Mouse (Mus musculus) limb, embryonic 14.5 days (tissue): ENCODE results near the gene Lyrm4. TPM values are rescaled to one million over a fixed set of nuclear protein-coding genes. Genes with fewer than 3 reads are reported as not detected.

ENCODE experiments used
- ATAC-seq: fragments of 200-750 bp; cut with Nextera tagmentation; 2 replicates; pipeline ENCODE4 v1.8.0; 2017; ENCODE audit warnings: low read depth, moderate number of reproducible peaks, moderate TSS enrichment; ENCODE audit not compliant: low FRiP score
- DNase-seq: peaks from one replicate; pipeline ENCODE4 v3.0.0-alpha.2; 2015; ENCODE audit warnings: low spot score
- H3K27ac ChIP-seq: fragments of 300-500 bp; sonication (generic); replicated peaks from 2 replicates; pipeline ENCODE4 v1.5.1; 2014; ENCODE audit warnings: low read depth, mild to moderate bottlenecking, low read length, moderate library complexity, mixed read lengths
- H3K27me3 ChIP-seq: fragments of 300-500 bp; sonication (generic); 2 replicates; pipeline ENCODE4 v1.6.1; 2014; ENCODE audit warnings: low read length, mixed read lengths; ENCODE audit not compliant: control insufficient read depth, insufficient read depth
- H3K36me3 ChIP-seq: fragments of 300-500 bp; sonication (generic); 2 replicates; pipeline ENCODE4 v1.6.1; 2014; ENCODE audit warnings: mild to moderate bottlenecking, low read length, moderate library complexity, mixed read lengths; ENCODE audit not compliant: control insufficient read depth, insufficient read depth
- H3K4me1 ChIP-seq: fragments of 300-500 bp; sonication (generic); 2 replicates; pipeline ENCODE4 v1.6.1; 2014; ENCODE audit warnings: antibody characterized with exemption, low read length, mixed read lengths; ENCODE audit not compliant: control insufficient read depth, insufficient read depth
- H3K4me2 ChIP-seq: fragments of 300-500 bp; sonication (generic); replicated peaks from 2 replicates; pipeline ENCODE4 v1.6.1; 2014; ENCODE audit warnings: low read depth, mild to moderate bottlenecking, low read length, moderate library complexity; ENCODE audit not compliant: severe bottlenecking
- H3K4me3 ChIP-seq: fragments of 300-500 bp; sonication (generic); replicated peaks from 2 replicates; pipeline ENCODE4 v1.5.1; 2014; ENCODE audit warnings: low read length
- H3K9ac ChIP-seq: fragments of 300-500 bp; sonication (generic); 2 replicates; pipeline ENCODE4 v1.6.1; 2014; ENCODE audit warnings: mild to moderate bottlenecking, low read depth, low read length, moderate library complexity; ENCODE audit not compliant: severe bottlenecking
- H3K9me3 ChIP-seq: fragments of 300-500 bp; sonication (generic); 2 replicates; pipeline ENCODE4 v1.6.1; 2016; ENCODE audit warnings: low read length; ENCODE audit not compliant: control insufficient read depth
- POLR2A ChIP-seq: fragments of 200-500 bp; IDR thresholded peaks from 2 replicates; pipeline ENCODE4 v1.8.0; 2012; ENCODE audit warnings: inconsistent platforms, mild to moderate bottlenecking, moderate library complexity, borderline replicate concordance; ENCODE audit not compliant: insufficient read depth, insufficient read length; ENCODE audit errors: extremely low read depth
- WGBS: fragments of 180-500 bp; shearing (Covaris S2); extraction: QIAGEN DNeasy Blood & Tissue Kit; methylation state at CpG from one replicate; pipeline ENCODE4 v1.1.7; 2014; 5-methylcytosine and 5-hydroxymethylcytosine counted together
- polyA plus RNA-seq, 2 experiments: library from polyadenylated mRNA; depleted of rRNA in 1 of 2; stranded (reverse) in 1 of 2; unstranded in 1 of 2; fragments of >200 nt; fragmentation: Nextera tagmentation in 1 of 2; extraction: Ambion mirVana in 1 of 2; gene quantifications; 2 replicates each; pipeline versions ENCODE4 v1.2.1 to v1.2.3; 2012 to 2014

Gene Lyrm4
- polyA plus RNA-seq, 2 experiments = 8.9 to 27.4 TPM

DNA sequence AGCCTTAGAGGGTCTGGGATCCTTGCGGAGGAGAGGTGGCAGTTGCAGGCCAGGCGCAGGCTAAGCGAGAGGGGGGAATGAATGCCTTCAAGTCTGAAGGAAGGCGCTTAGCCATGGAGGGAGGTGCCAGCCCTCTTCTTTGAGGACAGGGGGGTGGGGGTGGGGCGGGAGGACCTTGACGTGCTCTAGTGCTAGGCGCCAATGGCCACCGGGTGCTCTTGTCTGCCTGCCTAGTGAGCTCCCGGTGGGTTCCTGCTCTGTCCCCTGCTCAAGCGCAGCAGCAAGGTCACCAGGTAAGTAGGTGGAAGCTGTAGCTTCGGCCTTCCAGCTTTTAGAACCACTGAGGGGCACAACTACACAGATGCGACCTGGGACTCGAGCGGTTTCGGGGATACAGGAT lies 149.6 kb downstream of the Lyrm4 start:
- Histone ChIP-seq H3K27me3 (0 out of 2 replicates have a peak, but pooled peaks cover 11% of the 10 kb centered on the region), H3K27ac (no peak overlapping the region), H3K4me2 (peak overlapping the region; percentile 99), H3K9ac (peak overlapping the region; percentile 62), H3K4me3 (peak overlapping the region; percentile 57), H3K36me3 (no peaks in the 10 kb centered on the region), H3K4me1 (0 out of 2 replicates have a peak, but pooled peaks cover 4% of the 10 kb centered on the region), H3K9me3 (no peaks in the 10 kb centered on the region)
- ATAC-seq (no peak), DNase-seq (no peak)
- no peak for TF ChIP-seq POLR2A
- 5% methylated on average over 14 of the region's 15 CpGs for whole genome bisulfite sequencing

DNA sequence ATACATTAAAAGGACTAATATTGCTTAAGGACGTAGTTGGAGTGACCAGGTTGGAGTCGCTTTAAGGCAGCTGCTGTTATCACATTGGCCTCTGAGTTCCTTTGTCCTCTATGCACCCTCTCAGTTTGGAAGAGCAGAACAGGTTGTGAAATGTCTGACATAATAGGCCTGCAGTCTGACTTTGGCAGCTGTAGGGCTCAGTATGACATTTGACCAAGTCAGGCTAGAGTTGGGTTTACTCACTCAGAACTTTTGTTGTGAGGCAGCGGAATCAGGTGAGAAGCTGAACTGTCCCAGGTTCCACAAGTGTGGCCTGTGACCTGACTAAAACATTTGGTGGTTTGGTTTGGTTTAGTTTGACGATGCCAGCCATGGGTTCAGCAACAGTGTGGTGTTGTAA lies 153.7 kb downstream of the Lyrm4 start:
- Histone ChIP-seq H3K4me1 (0 out of 2 replicates have a peak, but pooled peaks cover 4% of the 10 kb centered on the region), H3K9me3 (no peaks in the 10 kb centered on the region), H3K27ac (no peak overlapping the region), H3K4me3 (no peak overlapping the region), H3K27me3 (0 out of 2 replicates have a peak, but pooled peaks cover 7% of the 10 kb centered on the region), H3K4me2 (no peak overlapping the region), H3K9ac (no peak overlapping the region), H3K36me3 (no peaks in the 10 kb centered on the region)
- 90% methylated on average over 4 of the region's 4 CpGs for WGBS
- TF ChIP-seq POLR2A = no peak
- ATAC-seq = no peak
- no peak for DNase-seq

GRCm38 (mm10) chr13:35959391-35960067 lies 157.8 kb downstream of the Lyrm4 start:
- no peak for TF ChIP-seq POLR2A
- H3K27ac ChIP-seq = no peak overlapping the region
- ATAC-seq (no peak), DNase-seq (no peak)
- no peak overlapping the region for H3K9ac ChIP-seq
- no peaks in the 10 kb centered on the region for H3K36me3 ChIP-seq
- 58% methylated on average over 12 of the region's 12 CpGs for WGBS
- no peaks in the 10 kb centered on the region for H3K4me1 ChIP-seq
- H3K4me3 ChIP-seq = no peak overlapping the region
- no peaks in the 10 kb centered on the region for H3K27me3 ChIP-seq
- H3K9me3 ChIP-seq = no peaks in the 10 kb centered on the region
- H3K4me2 ChIP-seq = no peak overlapping the region

- ATAC-seq = no peak
- Histone ChIP-seq H3K9ac (no peak within 1 kb of the TSS), H3K4me1 (no peaks in the 10 kb centered on the region), H3K27me3 (no peaks in the 10 kb centered on the region), H3K36me3 (no peaks in the 10 kb centered on the region), H3K4me3 (no peak within 1 kb of the TSS), H3K27ac (no peak within 1 kb of the TSS), H3K4me2 (no peak within 1 kb of the TSS), H3K9me3 (no peaks in the 10 kb centered on the region)
- no peak for TF ChIP-seq POLR2A
- DNase-seq = no peak
- 94% methylated on average over 1 of the region's 1 CpGs for WGBS
These were observed 158.8 kb downstream of the Lyrm4 start, which contains the start of gene Ppp1r3g for GRCm38 (mm10) chr13:35958539-35958938. TSS of gene Ppp1r3g (plus strand) at chr13:35958839.

DNA sequence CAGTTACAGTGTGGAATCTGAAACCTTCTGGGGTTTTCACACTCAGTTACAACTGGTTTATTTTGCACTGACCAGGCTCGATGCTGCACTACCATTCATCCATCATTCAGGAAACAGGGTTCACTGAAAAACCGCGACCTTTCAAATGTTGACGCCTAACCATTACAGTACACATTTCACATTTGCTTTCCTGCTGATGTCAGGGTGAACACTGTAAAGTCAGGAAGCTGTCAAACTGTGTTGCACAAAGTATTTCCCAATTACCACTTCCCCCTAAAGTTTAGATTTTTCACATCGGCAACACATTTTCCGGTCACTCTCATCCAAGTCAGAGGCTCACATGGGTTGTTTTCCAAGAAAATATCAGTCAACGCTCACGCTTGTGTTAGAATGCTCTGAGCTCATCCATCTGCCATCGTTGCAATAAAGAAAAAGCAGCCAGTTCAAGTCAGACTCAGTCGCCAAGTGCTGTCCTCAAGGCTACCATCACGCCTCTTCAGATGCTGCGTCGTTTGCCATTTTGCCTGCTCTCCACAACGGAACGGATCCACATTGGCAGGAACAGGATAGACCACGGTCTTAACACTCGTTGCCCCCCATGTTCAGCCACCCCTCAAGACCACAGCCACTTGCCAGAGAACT lies 167.4 kb downstream of the Lyrm4 start:
- no peak for ATAC-seq
- H3K4me1 ChIP-seq = no peaks in the 10 kb centered on the region
- TF ChIP-seq POLR2A = no peak
- 71% methylated on average over 17 of the region's 17 CpGs for WGBS
- H3K4me2 ChIP-seq = no peak overlapping the region
- H3K9ac ChIP-seq = no peak overlapping the region
- no peak overlapping the region for H3K4me3 ChIP-seq
- peak; percentile 9 for DNase-seq
- no peaks in the 10 kb centered on the region for H3K27me3 ChIP-seq
- H3K36me3 ChIP-seq = no peaks in the 10 kb centered on the region
- H3K9me3 ChIP-seq = no peaks in the 10 kb centered on the region
- no peak overlapping the region for H3K27ac ChIP-seq
